Mouse (Mus musculus): ENCODE measurements around the gene Fv1.
A peak's percentile ranks its signal among the peaks of the same experiment; 100 is the strongest.
"Not testable (repeated sequence)": the region's sequence is repeated elsewhere in the genome, so short reads cannot be mapped to it uniquely, and the experiment has no call there.

Fv1 gene

GRCm38 (mm10) chr4:147868450-147869031, at the start of gene Fv1, which contains the start of gene Miip:
Fv1 (plus strand) TSS chr4:147868979.
Miip (minus strand) TSS chr4:147868816.
- DNase-seq, result peak; percentile 98 to 99

DNA sequence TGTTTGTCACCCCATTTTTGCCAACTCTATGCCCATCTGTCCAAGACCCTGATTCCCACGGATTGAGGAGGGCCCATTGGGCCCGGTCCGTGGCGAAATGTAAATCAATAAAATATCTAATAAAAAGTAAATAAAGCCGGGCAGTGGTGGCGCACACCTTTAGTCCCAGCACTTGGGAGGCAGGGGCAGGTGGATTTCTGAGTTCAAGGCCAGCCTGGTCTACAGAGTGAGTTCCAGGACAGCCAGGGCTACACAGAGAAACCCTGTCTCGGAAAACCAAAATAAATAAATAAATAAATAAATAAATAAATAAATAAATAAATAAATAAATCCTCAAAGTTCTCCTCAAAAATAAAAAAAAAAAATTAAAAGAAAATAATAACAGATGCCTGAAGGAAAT, 49.1 kb upstream of the Fv1 start:
- not testable (repeated sequence) for DNase-seq

DNA sequence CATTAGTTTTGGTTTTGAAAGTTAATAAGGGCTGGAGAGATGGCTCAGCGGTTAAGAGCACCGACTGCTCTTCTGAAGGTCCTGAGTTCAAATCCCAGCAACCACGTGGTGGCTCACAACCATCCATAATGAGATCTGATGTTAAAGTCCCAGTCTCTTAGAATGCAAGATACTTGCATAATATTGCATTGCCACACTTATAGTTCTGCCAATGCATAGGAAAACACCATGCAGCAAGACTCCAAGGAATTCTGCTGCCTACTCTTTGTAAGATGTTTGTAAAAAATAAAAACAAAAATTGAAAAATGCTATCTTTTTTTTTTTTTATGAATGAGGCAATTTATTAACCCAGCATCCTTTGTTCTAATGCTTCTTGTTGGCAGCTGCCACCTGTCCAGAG, 47.4 kb upstream of the Fv1 start:
- DNase-seq, result not testable (repeated sequence)

- no peak for DNase-seq
Observed at GRCm38 (mm10) chr4:147824389-147824788, 44.4 kb upstream of the Fv1 start.

GRCm38 (mm10) chr4:147839282-147839681, 29.5 kb upstream of the Fv1 start:
- DNase-seq, result peak; percentile 9 to 21

DNA sequence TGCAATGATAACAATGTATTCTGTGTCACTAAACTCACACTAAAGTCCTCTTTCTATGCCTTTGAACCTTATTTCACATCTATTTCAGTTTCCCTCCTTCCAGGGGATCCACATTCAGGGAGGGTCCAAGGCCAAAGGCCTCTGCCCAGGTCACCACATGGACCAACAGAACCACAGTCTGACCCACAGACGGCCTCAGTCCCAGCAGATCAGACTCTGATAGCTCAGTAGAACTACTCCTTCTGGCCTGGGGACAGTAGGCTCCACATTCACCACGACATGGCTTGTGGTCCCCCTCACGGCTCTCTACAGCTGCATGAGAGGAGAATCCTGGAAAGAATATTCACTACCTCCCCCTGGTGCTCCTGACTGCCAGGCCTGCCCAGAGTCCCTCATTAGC, 25.9 kb upstream of the Fv1 start:
- DNase-seq, result no peak

DNA sequence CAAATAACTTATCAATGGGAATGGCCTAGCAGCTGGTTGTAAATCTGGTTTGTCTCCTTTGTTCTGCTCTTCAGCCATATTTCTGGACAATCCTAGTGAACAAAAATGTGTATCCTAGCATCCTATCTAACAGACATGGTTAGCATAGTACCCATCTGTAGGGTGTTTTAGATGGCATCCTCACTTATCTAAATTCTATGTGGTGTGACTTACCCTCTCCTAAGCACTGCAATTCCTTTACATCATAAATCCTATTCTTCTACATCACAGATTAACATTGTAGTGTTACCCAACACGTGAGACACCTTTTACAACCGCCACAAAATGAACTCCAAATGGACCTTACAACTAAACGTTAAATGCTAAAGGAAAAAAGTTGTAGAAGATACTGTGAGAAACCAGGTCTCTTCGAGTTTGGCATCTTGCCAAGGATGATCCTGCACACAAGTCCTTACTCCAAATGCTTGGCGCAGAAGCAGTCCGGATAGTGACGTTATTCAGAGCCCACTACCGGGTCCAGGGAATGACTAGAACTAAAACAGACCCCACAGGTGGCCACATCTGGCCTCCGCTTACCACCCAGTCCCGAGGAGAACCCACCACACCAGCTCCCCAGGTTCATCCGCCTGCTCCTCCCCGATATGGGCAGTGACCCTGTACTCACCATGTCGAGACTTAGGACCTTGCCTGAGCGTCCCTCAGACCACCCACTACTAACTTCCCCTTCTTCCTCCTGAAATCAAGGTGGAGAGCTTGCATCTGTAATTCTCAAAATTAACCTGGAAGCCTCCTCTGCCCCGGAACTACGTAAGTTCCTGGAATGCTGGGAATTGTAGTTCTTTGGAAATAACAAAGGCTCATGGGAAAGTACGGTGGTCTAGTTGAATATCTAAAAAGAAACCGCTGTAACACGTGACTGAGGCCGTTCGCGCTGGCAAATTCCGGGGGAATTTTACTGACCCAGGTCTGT, 20.9 kb upstream of the Fv1 start, which contains the start of gene Zfp933:
Gene Zfp933 (minus strand): TSS at position 753 of the 970 bp plus-strand sequence.
- DNase-seq, result peak; percentile 79 to 88

- no peak for DNase-seq
Observed at GRCm38 (mm10) chr4:147848584-147848991, 20.2 kb upstream of the Fv1 start.

DNA sequence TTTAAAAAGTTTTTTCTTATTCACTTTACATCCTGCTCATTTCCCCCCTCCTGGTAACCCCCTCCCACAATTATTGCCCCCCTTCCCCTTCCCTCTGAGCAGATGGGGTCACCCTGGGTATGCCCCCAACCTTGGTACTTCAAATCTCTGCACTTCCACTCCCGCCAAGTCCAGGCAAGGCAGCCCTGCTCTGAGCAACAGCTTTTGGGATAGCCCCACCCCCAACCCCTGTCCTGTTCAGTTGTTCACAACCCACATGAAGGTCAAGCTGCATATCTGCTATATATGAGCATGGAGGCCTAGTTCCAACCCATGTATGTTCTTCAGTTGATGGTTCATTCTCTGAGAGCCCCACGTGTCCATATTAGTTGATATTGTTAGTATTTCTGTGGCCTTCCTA, 18.0 kb upstream of the Fv1 start:
- DNase-seq, result no peak

DNA sequence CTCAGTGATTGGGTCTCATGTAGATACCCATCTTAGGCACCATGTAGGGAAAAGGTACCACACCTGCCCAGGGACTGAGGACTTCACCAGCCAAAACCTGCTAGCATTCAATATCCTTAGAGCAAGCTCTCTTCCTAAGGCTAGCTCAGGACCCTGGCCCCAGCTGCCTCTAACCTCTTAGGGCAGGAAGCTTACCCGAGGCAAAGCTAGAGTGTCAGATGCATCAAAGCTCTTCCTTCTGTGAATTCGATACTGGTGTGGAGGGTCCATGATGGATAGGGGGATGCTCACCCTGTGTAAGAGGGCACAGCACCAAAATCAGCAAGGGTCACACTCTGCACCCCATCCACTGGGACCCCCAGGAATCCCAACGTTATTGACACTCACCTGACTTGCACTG, 6.7 kb upstream of the Fv1 start:
- DNase-seq, result no peak

- DNase-seq, result no peak
Observed at GRCm38 (mm10) chr4:147865651-147866050, 3.1 kb upstream of the Fv1 start.

DNA sequence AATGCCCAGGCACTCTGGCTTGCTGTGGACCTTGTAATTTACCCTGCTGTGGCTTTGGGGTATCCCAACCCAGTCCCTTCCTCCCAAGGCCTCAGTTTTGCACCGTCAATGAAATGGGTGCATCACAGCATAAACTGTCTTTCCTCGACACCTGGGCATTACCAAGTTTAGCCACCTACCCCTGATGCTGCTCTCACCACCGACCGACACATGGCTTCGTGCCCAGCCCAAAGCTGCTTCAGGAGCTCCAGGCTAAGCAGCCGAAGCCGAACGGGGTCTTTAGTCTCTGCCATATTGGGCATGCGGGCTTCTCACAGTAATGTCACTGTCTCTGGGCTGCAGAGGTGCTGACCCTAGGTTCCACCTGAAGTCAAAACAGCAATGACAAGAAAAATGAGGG, 2.7 kb upstream of the Fv1 start:
- no peak for DNase-seq

DNA sequence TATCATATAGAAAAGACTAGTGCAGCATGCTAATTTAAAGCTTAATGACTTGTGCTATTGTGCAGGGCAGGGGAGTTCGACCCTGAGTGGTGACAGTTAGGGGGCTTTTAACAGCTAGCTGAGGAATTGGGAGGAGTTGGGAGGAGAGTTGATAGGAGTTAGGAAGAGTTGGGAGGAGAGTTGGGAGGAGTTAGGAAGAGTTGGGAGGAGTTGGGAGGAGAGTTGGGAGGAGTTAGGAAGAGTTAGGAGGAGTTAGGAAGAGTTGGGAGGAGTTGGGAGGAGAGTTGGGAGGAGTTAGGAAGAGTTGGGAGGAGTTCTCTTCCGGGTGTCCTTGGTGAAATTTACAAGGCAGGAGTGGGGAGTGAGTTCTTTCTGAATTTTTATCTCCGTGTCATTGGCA, 2.0 kb upstream of the Fv1 start:
- not testable (repeated sequence) for DNase-seq

GRCm38 (mm10) chr4:147867563-147868449, 973 bp upstream of the Fv1 start:
- DNase-seq, result no peak

DNA sequence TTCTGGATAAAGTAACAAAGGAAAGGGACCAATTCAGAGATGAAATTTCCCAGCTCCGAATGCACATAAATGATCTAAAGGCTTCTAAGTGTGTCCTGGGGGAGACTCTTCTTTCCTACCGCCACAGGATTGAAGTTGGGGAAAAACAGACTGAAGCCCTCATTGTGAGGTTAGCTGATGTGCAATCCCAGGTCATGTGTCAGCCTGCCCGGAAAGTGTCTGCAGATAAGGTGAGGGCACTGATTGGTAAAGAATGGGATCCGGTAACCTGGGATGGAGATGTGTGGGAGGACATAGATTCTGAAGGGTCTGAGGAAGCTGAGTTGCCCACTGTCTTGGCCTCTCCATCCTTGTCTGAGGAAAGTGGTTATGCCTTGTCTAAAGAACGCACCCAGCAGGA, 459 bp downstream of the Fv1 start:
- no peak for DNase-seq

GRCm38 (mm10) chr4:147875852-147876575, 7.2 kb downstream of the Fv1 start:
- DNase-seq, result no peak

DNA sequence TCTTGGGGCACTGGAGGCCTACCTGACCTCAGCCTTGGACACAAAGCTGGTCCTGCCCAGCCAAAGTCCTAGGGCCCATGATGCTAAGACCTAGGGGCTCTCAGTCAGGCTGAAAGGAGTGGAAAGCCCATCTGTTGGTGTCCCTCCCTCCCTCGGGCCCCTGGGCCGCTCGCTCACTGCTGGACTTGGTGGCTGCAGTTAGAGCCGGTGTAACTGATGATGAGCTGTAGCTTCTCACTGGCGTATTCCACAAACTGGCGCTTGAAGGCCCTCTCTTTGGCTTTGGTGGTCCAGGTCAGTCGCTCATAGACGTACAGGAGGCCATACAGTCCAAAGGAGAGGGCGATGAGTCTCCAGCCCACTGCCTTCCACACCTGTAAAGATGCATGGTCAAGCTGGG, 9.8 kb downstream of the Fv1 start:
- DNase-seq, result no peak

DNA sequence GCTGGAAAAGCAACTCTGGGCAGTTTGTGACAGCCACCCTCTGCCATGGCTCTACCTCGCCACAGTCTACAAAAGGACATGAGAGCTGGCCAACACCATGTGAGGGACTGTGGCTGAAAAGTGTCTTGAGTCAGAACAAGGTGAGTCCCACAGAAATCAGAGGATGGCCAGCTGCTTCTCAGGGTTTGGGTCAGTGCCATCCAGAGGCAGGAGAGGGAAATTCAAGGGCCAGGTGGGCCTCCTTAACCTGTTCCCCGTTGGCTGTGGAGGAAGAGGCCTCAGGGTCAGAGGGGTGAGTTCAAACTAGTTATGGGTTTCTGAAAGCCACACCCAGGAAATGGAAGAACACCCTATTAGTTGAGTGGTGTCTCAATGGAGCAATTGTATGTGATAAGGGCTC, 10.7 kb downstream of the Fv1 start:
- no peak for DNase-seq

GRCm38 (mm10) chr4:147879865-147880264, 11.1 kb downstream of the Fv1 start:
- DNase-seq, result no peak

- no peak for DNase-seq
Observed at GRCm38 (mm10) chr4:147881792-147882191, 13.0 kb downstream of the Fv1 start.

DNA sequence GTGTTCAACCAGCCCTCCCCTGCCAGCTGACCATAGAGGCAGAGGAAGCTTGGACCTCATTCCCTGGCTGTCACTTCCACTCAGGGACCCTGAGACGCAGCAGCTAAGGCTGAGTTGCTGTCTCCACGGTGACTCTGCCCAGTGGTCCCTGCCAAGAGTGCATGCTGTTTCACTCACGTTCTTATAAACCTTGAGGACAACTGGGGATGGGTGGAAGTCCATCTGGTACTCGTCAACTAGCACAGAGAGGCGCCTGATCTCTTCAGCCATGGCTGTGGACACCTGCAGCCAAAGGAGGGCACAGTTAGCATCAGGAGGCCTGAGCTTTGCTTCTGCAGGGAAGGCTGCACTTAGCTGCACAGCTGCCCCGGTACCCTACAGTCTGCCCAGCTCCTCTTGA, 14.3 kb downstream of the Fv1 start:
- DNase-seq, result no peak

DNA sequence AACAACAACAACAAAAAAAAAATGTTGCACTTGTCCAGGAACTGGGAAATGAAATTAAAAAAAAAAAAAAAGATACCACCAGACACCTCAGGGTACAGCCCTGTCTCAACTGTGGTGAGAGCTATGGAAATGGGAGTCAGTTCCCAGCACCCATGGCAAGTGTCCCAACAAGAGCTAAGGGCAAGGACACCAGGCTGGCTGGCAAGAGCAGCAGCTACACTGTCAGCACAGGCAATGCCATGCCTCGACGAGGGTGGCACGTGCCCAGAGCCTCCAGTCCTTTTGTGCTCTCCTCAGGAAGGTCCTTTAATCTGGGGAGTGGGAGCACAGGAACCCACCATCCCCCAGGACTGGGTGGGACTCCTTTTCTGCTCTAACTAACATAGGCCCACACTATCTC, 15.4 kb downstream of the Fv1 start:
- no peak for DNase-seq
